Mouse (Mus musculus) spleen, adult 18-20 months (tissue): ENCODE results near the gene Smg6.

Experiments used
- DNase-seq, 2 experiments: peaks; one replicate each; pipeline ENCODE4 v3.0.0; 2022; ENCODE audit warnings: mixed read lengths in 2 of 2

The Smg6 gene

GRCm38 (mm10) chr11:75049807-75050206 lies 124.2 kb downstream of the Smg6 start:
- no peak for DNase-seq

GRCm38 (mm10) chr11:75051239-75051638 lies 125.6 kb downstream of the Smg6 start:
- DNase-seq, result no peak

- DNase-seq, result no peak
Observed at GRCm38 (mm10) chr11:75051712-75052550, 126.3 kb downstream of the Smg6 start.

DNA sequence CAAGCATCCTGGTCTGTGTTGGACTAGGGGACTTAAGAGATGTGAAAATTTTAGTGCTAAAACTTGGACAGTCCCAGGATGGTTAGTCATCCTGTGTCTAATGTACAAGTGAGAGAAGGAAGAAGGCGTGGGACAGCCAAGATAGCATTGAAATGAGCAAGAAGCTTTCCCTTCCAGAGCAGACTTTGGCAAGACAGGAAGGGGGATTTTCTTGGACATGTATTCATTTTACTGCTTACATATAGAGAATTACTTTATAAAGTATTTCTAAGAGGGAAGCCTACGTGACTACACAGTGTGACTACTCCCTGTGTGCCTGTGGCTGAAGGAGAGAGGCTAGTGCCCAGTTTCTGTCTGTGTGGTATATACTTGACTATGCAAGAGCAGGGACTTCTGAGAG lies 127.4 kb downstream of the Smg6 start:
- no peak for DNase-seq

DNA sequence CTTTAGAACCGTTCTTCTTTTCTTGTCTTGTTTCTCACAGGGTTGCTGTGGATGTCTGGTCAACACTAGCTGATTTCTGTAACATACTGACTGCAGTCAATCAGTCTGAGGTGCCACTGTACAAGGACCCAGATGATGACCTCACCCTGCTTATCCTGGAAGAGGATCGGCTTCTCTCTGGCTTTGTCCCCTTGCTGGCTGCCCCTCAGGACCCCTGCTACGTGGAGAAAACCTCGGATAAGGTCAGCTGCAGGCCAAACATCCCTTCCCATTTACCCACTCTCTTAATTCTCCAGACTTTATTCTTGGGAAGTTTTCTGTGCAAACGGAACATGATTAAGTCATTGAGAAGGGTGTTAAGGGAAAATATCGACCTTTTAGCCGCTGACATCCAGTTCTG lies 128.1 kb downstream of the Smg6 start:
- DNase-seq, result no peak

GRCm38 (mm10) chr11:75054184-75054877 lies 128.7 kb downstream of the Smg6 start:
- DNase-seq, result no peak

DNA sequence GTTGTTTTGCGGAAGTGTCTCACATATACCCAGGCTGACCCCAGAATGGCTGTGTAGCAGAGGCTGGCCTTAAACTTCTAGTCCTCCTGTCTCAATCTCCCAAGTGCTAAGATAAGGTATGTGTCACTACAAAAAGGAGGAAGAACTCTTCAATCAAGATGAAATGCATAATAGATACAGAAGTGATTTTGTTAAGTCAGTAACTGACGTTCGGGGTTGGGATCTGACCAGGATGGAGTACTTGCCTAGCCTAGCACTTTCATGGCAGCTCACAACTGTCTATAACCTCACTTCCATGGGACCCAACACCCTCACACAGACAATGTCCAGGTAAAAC lies 129.2 kb downstream of the Smg6 start:
- DNase-seq, result no peak

GRCm38 (mm10) chr11:75062650-75063049 lies 137.0 kb downstream of the Smg6 start:
- no peak for DNase-seq

- no peak for DNase-seq
Observed at GRCm38 (mm10) chr11:75064266-75064665, 138.6 kb downstream of the Smg6 start.

DNA sequence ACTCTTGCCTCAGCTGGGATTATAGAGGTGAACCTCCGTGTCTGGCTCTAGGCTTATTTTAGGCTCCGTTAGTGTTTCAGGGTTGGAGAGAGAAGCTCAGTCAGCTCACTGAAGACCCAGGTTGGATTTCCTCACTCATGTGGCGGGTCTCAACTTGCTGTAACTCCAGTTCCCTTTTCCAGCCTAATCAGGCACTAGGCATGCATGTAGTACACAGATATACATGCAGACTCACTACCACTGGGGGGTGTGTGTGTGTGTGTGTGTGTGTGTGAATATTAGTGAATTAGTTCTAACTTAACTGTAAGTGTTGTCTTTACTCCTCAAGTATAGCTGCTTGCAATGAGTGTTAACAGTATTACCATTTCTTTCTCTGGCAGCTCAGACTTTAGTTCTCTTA lies 145.7 kb downstream of the Smg6 start:
- DNase-seq, result no peak

- no peak for DNase-seq
Observed at GRCm38 (mm10) chr11:75072932-75073625, 147.5 kb downstream of the Smg6 start.

- DNase-seq, result no peak
Observed at GRCm38 (mm10) chr11:75073696-75074095, 148.1 kb downstream of the Smg6 start.

GRCm38 (mm10) chr11:75074543-75074942 lies 148.9 kb downstream of the Smg6 start:
- DNase-seq, result no peak

GRCm38 (mm10) chr11:75078616-75079015 lies 153.0 kb downstream of the Smg6 start:
- DNase-seq, result no peak

DNA sequence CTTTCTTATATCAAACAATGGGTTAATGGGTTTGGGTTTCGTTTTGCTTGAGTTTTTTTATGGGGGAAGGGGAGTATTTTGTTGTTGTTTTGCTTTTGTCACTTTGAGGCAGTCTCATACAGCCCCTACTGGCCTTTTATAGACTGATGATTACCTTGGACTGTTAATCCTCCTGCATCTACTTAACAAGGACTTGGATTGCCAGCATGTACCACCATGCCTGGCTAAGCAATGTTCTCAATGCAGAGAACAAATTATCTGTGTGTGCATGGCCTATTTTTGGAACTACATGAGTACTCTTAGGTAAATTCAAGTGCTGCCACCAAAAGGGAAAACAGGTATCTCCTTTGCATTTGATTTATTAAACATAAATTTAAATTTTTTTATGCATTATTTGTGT lies 157.4 kb downstream of the Smg6 start:
- no peak for DNase-seq

DNA sequence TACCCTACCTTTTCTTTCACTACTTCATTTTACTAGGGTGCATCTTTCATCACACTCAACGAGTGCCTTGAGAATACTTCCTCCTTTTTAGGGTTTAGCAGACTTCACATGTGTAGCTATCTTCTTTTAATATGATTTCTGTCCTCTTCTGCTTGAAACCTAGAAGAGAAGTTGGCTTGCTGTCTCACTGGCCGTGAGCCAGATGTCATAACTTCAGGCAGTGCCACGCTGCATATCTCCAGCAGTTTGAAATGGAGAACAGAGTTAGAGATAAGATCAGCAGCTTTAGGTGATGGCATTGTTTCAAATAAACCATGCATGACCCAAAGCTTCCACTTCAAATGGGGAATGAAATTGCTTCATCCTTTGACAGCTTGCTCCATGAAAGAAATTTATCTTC lies 166.5 kb downstream of the Smg6 start:
- no peak for DNase-seq

GRCm38 (mm10) chr11:75092656-75093055 lies 167.0 kb downstream of the Smg6 start:
- no peak for DNase-seq

- no peak for DNase-seq
Observed at GRCm38 (mm10) chr11:75094759-75095158, 169.1 kb downstream of the Smg6 start.

- DNase-seq, result no peak
Observed at GRCm38 (mm10) chr11:75102763-75103339, 177.2 kb downstream of the Smg6 start.

DNA sequence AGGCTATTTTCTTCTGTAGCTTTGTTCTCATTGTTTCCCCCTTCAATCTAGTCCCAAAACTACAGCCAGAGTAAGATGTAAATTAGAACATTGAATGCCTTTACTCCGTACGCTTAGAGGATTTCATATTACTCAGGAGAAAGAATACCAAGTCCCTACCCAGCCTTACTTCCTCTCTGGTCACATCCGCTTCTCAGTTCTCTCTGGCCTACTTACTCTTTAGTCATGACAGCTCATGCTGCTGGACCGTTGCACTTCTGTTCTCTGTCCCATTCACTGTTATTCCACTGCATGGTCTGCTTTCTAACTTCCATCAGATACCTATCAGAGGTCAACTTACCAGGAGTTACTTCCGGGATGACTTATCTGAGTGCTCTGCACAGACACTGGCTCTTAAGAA lies 181.0 kb downstream of the Smg6 start:
- DNase-seq, result no peak

DNA sequence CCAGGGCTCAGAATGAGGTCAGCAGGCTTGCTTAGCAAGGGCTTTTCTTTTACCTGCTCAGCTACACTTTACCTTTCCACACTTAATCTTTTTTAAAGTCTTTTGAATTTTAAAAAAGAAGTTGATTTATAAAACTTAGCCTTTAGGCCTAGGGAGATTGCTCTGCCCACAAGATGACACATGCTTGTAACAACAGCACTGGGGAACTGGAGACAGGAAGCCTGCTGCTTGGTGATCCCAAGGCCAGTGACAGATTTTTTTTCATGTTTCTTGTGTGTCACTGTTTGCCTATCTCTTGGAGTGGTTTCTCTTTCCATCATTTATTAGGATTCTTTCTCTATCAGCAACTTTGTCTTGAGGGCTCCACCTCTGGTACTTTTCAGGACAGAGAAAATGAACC lies 183.3 kb downstream of the Smg6 start:
- no peak for DNase-seq

DNA sequence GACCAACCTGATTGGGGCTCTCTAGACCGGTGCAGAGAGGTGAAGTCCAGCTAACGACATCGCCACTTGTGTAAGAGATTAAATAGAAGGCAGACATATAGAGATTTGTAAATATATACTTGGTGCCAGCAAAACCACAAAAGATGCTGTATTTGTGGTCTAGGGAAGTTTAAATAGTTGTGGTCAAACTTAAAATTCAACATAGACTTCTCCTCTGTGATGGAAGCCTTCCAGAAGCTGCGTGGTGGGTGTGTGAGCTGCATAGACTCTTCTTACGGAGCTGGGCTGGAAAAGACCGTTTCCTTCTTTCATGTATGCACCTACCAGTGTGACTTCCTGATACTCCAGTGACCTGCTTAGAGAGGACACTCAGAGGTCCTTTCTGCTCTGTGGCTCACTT lies 190.8 kb downstream of the Smg6 start:
- no peak for DNase-seq

DNA sequence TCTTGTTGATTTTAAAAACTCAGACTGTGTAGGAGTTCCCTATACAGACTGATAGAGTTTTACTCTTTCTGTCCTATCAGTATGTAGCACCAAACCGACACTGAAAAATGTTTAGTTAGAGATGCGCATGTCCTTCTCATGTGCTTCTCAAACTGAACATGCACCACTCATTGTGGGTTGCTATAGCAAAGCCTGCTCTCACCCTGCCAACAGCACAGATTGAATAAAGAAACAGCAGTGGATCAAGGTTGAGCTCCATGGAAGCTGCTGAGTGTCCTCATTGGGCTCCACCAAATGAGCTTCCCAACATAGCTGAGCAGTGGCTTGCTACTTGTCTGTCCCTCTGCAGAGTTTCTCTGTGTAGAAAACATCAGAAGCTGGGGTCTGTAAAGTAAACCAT lies 192.5 kb downstream of the Smg6 start:
- DNase-seq, result no peak

DNA sequence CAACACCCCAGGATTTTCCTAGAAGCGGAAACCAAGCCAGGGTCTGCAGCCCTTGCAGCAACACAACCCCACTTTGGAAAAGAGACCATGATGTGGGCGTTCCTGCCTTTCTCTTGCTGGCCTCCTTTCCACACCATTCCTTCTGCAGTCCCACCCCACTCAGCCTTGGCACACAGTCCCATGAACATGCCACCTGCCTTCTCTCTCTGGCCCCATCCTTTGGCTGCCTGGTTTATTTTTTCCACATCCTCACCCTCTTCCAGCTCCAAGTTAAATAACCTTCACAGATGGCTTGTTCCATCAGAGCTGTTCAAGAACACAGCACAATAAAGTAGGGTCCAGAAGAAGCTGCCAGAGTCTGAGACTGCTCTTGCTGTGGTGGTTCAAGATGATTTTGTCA lies 193.7 kb downstream of the Smg6 start:
- no peak for DNase-seq
